Mouse (Mus musculus) left cerebral cortex, adult 2 months (tissue): ENCODE measurements around the gene Zfp422. TPM values are rescaled to one million over a fixed set of nuclear protein-coding genes. Genes with fewer than 3 reads are reported as not detected.
"Not testable (repeated sequence)": the region's sequence is repeated elsewhere in the genome, so short reads cannot be mapped to it uniquely, and the experiment has no call there.

ENCODE experiments used
- DNase-seq, 2 experiments: peaks; one replicate each; pipeline ENCODE4 v3.0.0; 2021 to 2022; ENCODE audit warnings: low spot score in 2 of 2, mixed read lengths in 1 of 2; ENCODE audit errors: extremely low spot score in 1 of 2
- H3K27ac ChIP-seq: fragments of 200-600 bp; 2 replicates; pipeline ENCODE4 v1.8.1; 2022
- H3K4me3 ChIP-seq: fragments of 200-600 bp; 2 replicates; pipeline ENCODE4 v1.8.1; 2022
- CTCF ChIP-seq: fragments of 200-600 bp; IDR thresholded peaks from 2 replicates; pipeline ENCODE4 v1.8.1; 2022; ENCODE audit warnings: antibody characterized with exemption, mild to moderate bottlenecking, moderate library complexity
- intact Hi-C: fragments of 180-260 bp; cut with DNase I; formaldehyde crosslinking; loops from one replicate; pipeline ENCODE4 v1.15.1; 2025
- microRNA-seq, 2 experiments: library from miRNA; unstranded; fragments of <30 nt; microRNA quantifications; one replicate each; pipeline ENCODE4 v1.2.0; 2021
- total RNA-seq, 2 experiments: library from RNA; stranded (reverse); gene quantifications; 2 replicates each; pipeline ENCODE4 v1.2.3; 2021

The Zfp422 gene
- total RNA-seq, 2 experiments from 2014 or later = 21.9 to 24.1 TPM

GRCm38 (mm10) chr6:116629766-116630165 is 967 bp upstream of the Zfp422 start:
- no peak for DNase-seq
- Histone ChIP-seq H3K27ac (no peak overlapping the region), H3K4me3 (no peak overlapping the region)
- no peak for TF ChIP-seq CTCF
- intact Hi-C loops = loop anchor here (5.0 kb wide), 1 partner anchor 1198 kb away; no protein-coding TSS in a partner anchor

- TF ChIP-seq CTCF = no peak
- DNase-seq = no peak
- H3K27ac ChIP-seq = peak overlapping the region; percentile 85
- intact Hi-C loops = no loop called here
- H3K4me3 ChIP-seq = peak overlapping the region; percentile 80
These were observed 704 bp downstream of the Zfp422 start for GRCm38 (mm10) chr6:116628095-116628494.

- DNase-seq, H3K27ac ChIP-seq, H3K4me3 ChIP-seq, intact Hi-C loops: not testable (repeated sequence)
These were observed 2.4 kb downstream of the Zfp422 start for GRCm38 (mm10) chr6:116626417-116626816.

- H3K27ac ChIP-seq = no peak overlapping the region
- no peak overlapping the region for H3K4me3 ChIP-seq
- no peak for DNase-seq
- TF ChIP-seq CTCF = no peak
- intact Hi-C loops = no loop called here
These were observed 7.3 kb downstream of the Zfp422 start for GRCm38 (mm10) chr6:116621318-116622023.

GRCm38 (mm10) chr6:116618073-116618472 is 10.7 kb downstream of the Zfp422 start:
- DNase-seq = no peak
- intact Hi-C loops = no loop called here
- Histone ChIP-seq H3K27ac (no peak overlapping the region), H3K4me3 (no peak overlapping the region)
- TF ChIP-seq CTCF = peak; percentile 30

GRCm38 (mm10) chr6:116615719-116616118 is 13.1 kb downstream of the Zfp422 start:
- no peak for DNase-seq
- H3K4me3 ChIP-seq = no peak overlapping the region
- intact Hi-C loops = no loop called here
- TF ChIP-seq CTCF = no peak
- no peak overlapping the region for H3K27ac ChIP-seq

GRCm38 (mm10) chr6:116607230-116607629 is 21.6 kb downstream of the Zfp422 start:
- DNase-seq = no peak
- Histone ChIP-seq H3K27ac (no peak overlapping the region), H3K4me3 (no peak overlapping the region)
- peak; percentile 16 for TF ChIP-seq CTCF
- intact Hi-C loops = no loop called here

GRCm38 (mm10) chr6:116600969-116601368 is 27.8 kb downstream of the Zfp422 start:
- intact Hi-C loops, H3K27ac ChIP-seq, H3K4me3 ChIP-seq, DNase-seq: not testable (repeated sequence)

GRCm38 (mm10) chr6:116584095-116584494 is 44.7 kb downstream of the Zfp422 start, which contains the start of gene Olfr215:
Olfr215 (minus strand) TSS chr6:116584195.
- DNase-seq = no peak
- no peak within 1 kb of the TSS for H3K27ac ChIP-seq
- H3K4me3 ChIP-seq = no peak within 1 kb of the TSS
- no peak for TF ChIP-seq CTCF
- intact Hi-C loops = no loop called here

Small RNA genes within 50 kb of the gene (microRNA-seq; reads per million reads assigned to microRNA genes)
- 0 reads per million in 2 experiments for gene Mir7043

Other genes with a start within 250 kb of the Zfp422 start
- gene Alox5, start 167.8 kb downstream of the Zfp422 start, total RNA-seq = 1 to 10 TPM; 1.7 to 2.6 TPM
- not detected for gene Olfr211, start 139.9 kb downstream of the Zfp422 start, total RNA-seq
- gene Olfr212, start 122.5 kb downstream of the Zfp422 start, total RNA-seq = not detected
- gene Olfr213, start 90.5 kb downstream of the Zfp422 start, total RNA-seq = not detected
- 1 to 10 TPM; 1.6 TPM for gene Gm5580, start 77.9 kb downstream of the Zfp422 start, total RNA-seq
- gene Olfr214, start 74.8 kb downstream of the Zfp422 start, total RNA-seq = not detected
- not detected for gene Olfr215, start 44.8 kb downstream of the Zfp422 start, total RNA-seq
- 1 to 10 TPM; 1.8 to 2.0 TPM for gene Depp1, start 21.6 kb upstream of the Zfp422 start, total RNA-seq
- 1 to 10 TPM; 4.5 to 6.0 TPM for gene Rassf4, start 45.0 kb upstream of the Zfp422 start, total RNA-seq
- gene Tmem72, start 87.9 kb upstream of the Zfp422 start, total RNA-seq = under 1 TPM; 0.29 to 0.58 TPM